Mouse (Mus musculus): ENCODE results near the gene Pdpn. TPM values are rescaled to one million over a fixed set of nuclear protein-coding genes. Genes with fewer than 3 reads are reported as not detected.
A peak's percentile ranks its signal among the peaks of the same experiment; 100 is the strongest.

The Pdpn gene
- total RNA-seq, 2 experiments from 2014 or later = 5.8 to 8.3 TPM

GRCm38 (mm10) chr4:143300113-143300688 lies 837 bp upstream of the Pdpn start:
- no peak for DNase-seq
- intact Hi-C loops (cut with DNase I) = no loop called here

GRCm38 (mm10) chr4:143298431-143299315 lies 691 bp downstream of the Pdpn start:
- intact Hi-C loops (cut with DNase I) = no loop called here
- DNase-seq = peak in 1 of 2 experiments; percentile 12

- intact Hi-C loops (cut with DNase I) = no loop called here
- no peak for DNase-seq
These were observed 2.3 kb downstream of the Pdpn start for GRCm38 (mm10) chr4:143297016-143297556.

GRCm38 (mm10) chr4:143296153-143296552 lies 3.2 kb downstream of the Pdpn start:
- intact Hi-C loops (cut with DNase I) = no loop called here
- DNase-seq = no peak

GRCm38 (mm10) chr4:143294324-143294723 lies 5.0 kb downstream of the Pdpn start:
- intact Hi-C loops (cut with DNase I) = no loop called here
- DNase-seq = no peak

- DNase-seq = peak in 1 of 2 experiments; percentile 39
- intact Hi-C loops (cut with DNase I) = no loop called here
These were observed 10.5 kb downstream of the Pdpn start for GRCm38 (mm10) chr4:143288880-143289279.

- DNase-seq = peak in 1 of 2 experiments; percentile 24
- intact Hi-C loops (cut with DNase I) = no loop called here
These were observed 10.9 kb downstream of the Pdpn start for GRCm38 (mm10) chr4:143288473-143288872.

GRCm38 (mm10) chr4:143287065-143287464 lies 12.3 kb downstream of the Pdpn start:
- DNase-seq = no peak
- intact Hi-C loops (cut with DNase I) = no loop called here

GRCm38 (mm10) chr4:143280166-143280565 lies 19.2 kb downstream of the Pdpn start:
- peak; percentile 36 to 44 for DNase-seq
- intact Hi-C loops (cut with DNase I) = no loop called here

GRCm38 (mm10) chr4:143279661-143280060 lies 19.7 kb downstream of the Pdpn start:
- peak in 1 of 2 experiments; percentile 30 for DNase-seq
- intact Hi-C loops (cut with DNase I) = no loop called here

GRCm38 (mm10) chr4:143279016-143279415 lies 20.3 kb downstream of the Pdpn start:
- intact Hi-C loops (cut with DNase I) = no loop called here
- no peak for DNase-seq

- intact Hi-C loops (cut with DNase I) = no loop called here
- DNase-seq = peak; percentile 37 to 46
These were observed 20.9 kb downstream of the Pdpn start for GRCm38 (mm10) chr4:143278429-143278871.

GRCm38 (mm10) chr4:143277319-143277718 lies 22.0 kb downstream of the Pdpn start:
- no peak for DNase-seq
- intact Hi-C loops (cut with DNase I) = no loop called here

GRCm38 (mm10) chr4:143271571-143271970 lies 27.8 kb downstream of the Pdpn start:
- intact Hi-C loops (cut with DNase I) = no loop called here
- no peak for DNase-seq

GRCm38 (mm10) chr4:143270903-143271302 lies 28.5 kb downstream of the Pdpn start:
- DNase-seq = no peak
- intact Hi-C loops (cut with DNase I) = no loop called here

GRCm38 (mm10) chr4:143262696-143263095 lies 36.7 kb downstream of the Pdpn start:
- no peak for DNase-seq
- intact Hi-C loops (cut with DNase I) = no loop called here

GRCm38 (mm10) chr4:143259718-143260349 lies 39.5 kb downstream of the Pdpn start:
- intact Hi-C loops (cut with DNase I) = loop anchor here (2.0 to 10.0 kb wide), 2 partner anchors 65 to 121 kb away; no protein-coding TSS in a partner anchor
- DNase-seq = no peak

GRCm38 (mm10) chr4:143258517-143258916 lies 40.8 kb downstream of the Pdpn start:
- peak; percentile 49 to 69 for DNase-seq
- intact Hi-C loops (cut with DNase I) = loop anchor here (2.0 to 10.0 kb wide), 2 partner anchors 66 to 122 kb away; no protein-coding TSS in a partner anchor

GRCm38 (mm10) chr4:143257971-143258370 lies 41.4 kb downstream of the Pdpn start:
- intact Hi-C loops (cut with DNase I) = loop anchor here (2.0 to 10.0 kb wide), 2 partner anchors 67 to 123 kb away; no protein-coding TSS in a partner anchor
- no peak for DNase-seq

- no peak for DNase-seq
- intact Hi-C loops (cut with DNase I) = loop anchor here (10.0 kb wide), 1 partner anchor 69 kb away; no protein-coding TSS in a partner anchor
These were observed 43.8 kb downstream of the Pdpn start for GRCm38 (mm10) chr4:143255541-143255940.

- intact Hi-C loops (cut with DNase I) = loop anchor here (10.0 kb wide), 1 partner anchor 71 kb away; no protein-coding TSS in a partner anchor
- DNase-seq = no peak
These were observed 46.0 kb downstream of the Pdpn start for GRCm38 (mm10) chr4:143253356-143253755.
